Mouse (Mus musculus) forebrain, embryonic 11.5 days (tissue): ENCODE results near the gene Kmo. TPM values are rescaled to one million over a fixed set of nuclear protein-coding genes. Genes with fewer than 3 reads are reported as not detected.
A peak's percentile ranks its signal among the peaks of the same experiment; 100 is the strongest.

ENCODE experiments used
- ATAC-seq: fragments of 200-750 bp; cut with Nextera tagmentation; replicated peaks from 2 replicates; pipeline ENCODE4 v1.8.0; 2017; ENCODE audit warnings: moderate TSS enrichment; ENCODE audit not compliant: low FRiP score
- DNase-seq: peaks from one replicate; pipeline ENCODE4 v3.0.0-alpha.2; 2017; ENCODE audit warnings: low spot score
- H3K27ac ChIP-seq: fragments of 300-500 bp; sonication (generic); 2 replicates; pipeline ENCODE4 v1.5.1; 2014; ENCODE audit warnings: low read depth, low read length
- H3K27me3 ChIP-seq: fragments of 300-500 bp; sonication (generic); 2 replicates; pipeline ENCODE4 v1.6.1; 2014; ENCODE audit warnings: mild to moderate bottlenecking, low read length, mixed read lengths; ENCODE audit not compliant: control insufficient read depth, insufficient read depth
- H3K36me3 ChIP-seq: fragments of 300-500 bp; sonication (generic); 2 replicates; pipeline ENCODE4 v1.6.1; 2014; ENCODE audit warnings: mild to moderate bottlenecking, low read length, moderate library complexity, mixed read lengths; ENCODE audit not compliant: control insufficient read depth, insufficient read depth
- H3K4me1 ChIP-seq: fragments of 300-500 bp; sonication (generic); replicated peaks from 2 replicates; pipeline ENCODE4 v1.6.1; 2014; ENCODE audit warnings: low read length, mixed read lengths; ENCODE audit not compliant: control insufficient read depth, insufficient read depth
- H3K4me2 ChIP-seq: fragments of 300-500 bp; sonication (generic); 2 replicates; pipeline ENCODE4 v1.6.1; 2014; ENCODE audit warnings: low read depth, mild to moderate bottlenecking, low read length, moderate library complexity, mixed read lengths; ENCODE audit not compliant: severe bottlenecking
- H3K4me3 ChIP-seq: fragments of 300-500 bp; sonication (generic); 2 replicates; pipeline ENCODE4 v1.5.1; 2014; ENCODE audit warnings: low read depth, low read length
- H3K9ac ChIP-seq: fragments of 300-500 bp; sonication (generic); 2 replicates; pipeline ENCODE4 v1.6.1; 2014; ENCODE audit warnings: low read length
- H3K9me3 ChIP-seq: fragments of 300-500 bp; sonication (generic); 2 replicates; pipeline ENCODE4 v1.6.1; 2016; ENCODE audit warnings: low read length, mixed read lengths; ENCODE audit not compliant: control insufficient read depth
- WGBS: fragments of 180-500 bp; shearing (Covaris S2); extraction: QIAGEN DNeasy Blood & Tissue Kit; methylation state at CpG from one replicate; pipeline ENCODE4 v1.1.7; 2014; 5-methylcytosine and 5-hydroxymethylcytosine counted together
- polyA plus RNA-seq: library from polyadenylated mRNA; unstranded; fragments of >200 nt; fragmentation: Nextera tagmentation; extraction: Ambion mirVana; gene quantifications from 2 replicates; pipeline ENCODE4 v1.2.1, GENCODE M21; 2014

Gene Kmo
- polyA plus RNA-seq, 1 experiment from 2014 or later: 0.25 TPM

GRCm38 (mm10) chr1:175640435-175641150 lies 20.4 kb downstream of the Kmo start:
- H3K9ac ChIP-seq: no peak overlapping the region
- H3K4me3 ChIP-seq: no peak overlapping the region
- H3K9me3 ChIP-seq: no peaks in the 10 kb centered on the region
- H3K4me2 ChIP-seq: no peak overlapping the region
- H3K27me3 ChIP-seq: no peaks in the 10 kb centered on the region
- H3K36me3 ChIP-seq: no peaks in the 10 kb centered on the region
- no peaks in the 10 kb centered on the region for H3K4me1 ChIP-seq
- DNase-seq (no peak), ATAC-seq (no peak)
- WGBS: 88% methylated on average over 6 of the region's 6 CpGs
- H3K27ac ChIP-seq: no peak overlapping the region

GRCm38 (mm10) chr1:175643496-175644265 lies 23.5 kb downstream of the Kmo start:
- WGBS: 82% methylated on average over 5 of the region's 5 CpGs
- Histone ChIP-seq H3K9ac (no peak overlapping the region), H3K27me3 (no peaks in the 10 kb centered on the region), H3K27ac (no peak overlapping the region), H3K9me3 (no peaks in the 10 kb centered on the region), H3K4me1 (no peaks in the 10 kb centered on the region), H3K4me3 (no peak overlapping the region), H3K4me2 (no peak overlapping the region), H3K36me3 (no peaks in the 10 kb centered on the region)
- no peak for DNase-seq
- no peak for ATAC-seq

- Histone ChIP-seq H3K4me1 (no peaks in the 10 kb centered on the region), H3K27ac (no peak overlapping the region), H3K36me3 (no peaks in the 10 kb centered on the region), H3K9ac (no peak overlapping the region), H3K9me3 (no peaks in the 10 kb centered on the region), H3K4me3 (no peak overlapping the region), H3K27me3 (no peaks in the 10 kb centered on the region), H3K4me2 (no peak overlapping the region)
- ATAC-seq (no peak), DNase-seq (no peak)
- 84% methylated on average over 9 of the region's 9 CpGs for WGBS
These were observed 26.8 kb downstream of the Kmo start for GRCm38 (mm10) chr1:175646952-175647351.

- Histone ChIP-seq H3K27ac (no peak overlapping the region), H3K9me3 (no peaks in the 10 kb centered on the region), H3K27me3 (no peaks in the 10 kb centered on the region), H3K4me1 (no peaks in the 10 kb centered on the region), H3K9ac (no peak overlapping the region), H3K36me3 (no peaks in the 10 kb centered on the region), H3K4me3 (no peak overlapping the region), H3K4me2 (no peak overlapping the region)
- ATAC-seq (no peak), DNase-seq (no peak)
- WGBS: 93% methylated on average over 4 of the region's 4 CpGs
These were observed 28.4 kb downstream of the Kmo start for GRCm38 (mm10) chr1:175648615-175649014.

- Histone ChIP-seq H3K4me3 (no peak overlapping the region), H3K9me3 (no peaks in the 10 kb centered on the region), H3K36me3 (no peaks in the 10 kb centered on the region), H3K27ac (no peak overlapping the region), H3K27me3 (no peaks in the 10 kb centered on the region), H3K4me1 (no peaks in the 10 kb centered on the region), H3K9ac (no peak overlapping the region), H3K4me2 (no peak overlapping the region)
- 95% methylated on average over 4 of the region's 4 CpGs for WGBS
- ATAC-seq (no peak), DNase-seq (no peak)
These were observed 39.7 kb downstream of the Kmo start for GRCm38 (mm10) chr1:175659900-175660299.

GRCm38 (mm10) chr1:175668666-175669405 lies 48.7 kb downstream of the Kmo start:
- Histone ChIP-seq H3K9ac (no peak overlapping the region), H3K4me1 (no peaks in the 10 kb centered on the region; the same call in 1 of the 2 replicates), H3K4me2 (no peak overlapping the region), H3K27ac (no peak overlapping the region), H3K36me3 (no peaks in the 10 kb centered on the region), H3K27me3 (no peaks in the 10 kb centered on the region), H3K4me3 (no peak overlapping the region), H3K9me3 (no peaks in the 10 kb centered on the region)
- 78% methylated on average over 5 of the region's 5 CpGs for WGBS
- ATAC-seq (peak; percentile 60), DNase-seq (no peak)

GRCm38 (mm10) chr1:175669456-175669855 lies 49.3 kb downstream of the Kmo start:
- no peak overlapping the region for H3K9ac ChIP-seq
- 86% methylated on average over 3 of the region's 3 CpGs for WGBS
- H3K36me3 ChIP-seq: no peaks in the 10 kb centered on the region
- no peak overlapping the region for H3K4me3 ChIP-seq
- no peaks in the 10 kb centered on the region for H3K27me3 ChIP-seq
- no peak overlapping the region for H3K27ac ChIP-seq
- no peaks in the 10 kb centered on the region for H3K9me3 ChIP-seq
- H3K4me2 ChIP-seq: no peak overlapping the region
- no peak for ATAC-seq
- DNase-seq: no peak
- H3K4me1 ChIP-seq: no peaks in the 10 kb centered on the region; the same call in 1 of the 2 replicates

GRCm38 (mm10) chr1:175670042-175670441 lies 49.9 kb downstream of the Kmo start:
- H3K4me2 ChIP-seq: no peak overlapping the region
- no peak overlapping the region for H3K4me3 ChIP-seq
- 67% methylated on average over 7 of the region's 7 CpGs for WGBS
- H3K36me3 ChIP-seq: no peaks in the 10 kb centered on the region
- no peak for ATAC-seq
- no peaks in the 10 kb centered on the region; the same call in 1 of the 2 replicates for H3K4me1 ChIP-seq
- H3K9me3 ChIP-seq: no peaks in the 10 kb centered on the region
- no peak overlapping the region for H3K27ac ChIP-seq
- no peak overlapping the region for H3K9ac ChIP-seq
- no peaks in the 10 kb centered on the region for H3K27me3 ChIP-seq
- DNase-seq: no peak
